Mouse (Mus musculus) neural tube, embryonic 11.5 days (tissue): ENCODE results near the gene Serinc3. TPM values are rescaled to one million over a fixed set of nuclear protein-coding genes. Genes with fewer than 3 reads are reported as not detected.

ENCODE experiments used
- ATAC-seq: fragments of 200-750 bp; cut with Nextera tagmentation; 2 replicates; pipeline ENCODE4 v1.8.0; 2017; ENCODE audit warnings: moderate number of reproducible peaks, mild to moderate bottlenecking, moderate TSS enrichment, moderate library complexity; ENCODE audit not compliant: insufficient read depth, low FRiP score, low TSS enrichment
- DNase-seq: peaks from one replicate; pipeline ENCODE4 v3.0.0-alpha.2; 2015; ENCODE audit warnings: low spot score
- H3K27ac ChIP-seq: fragments of 300-500 bp; sonication (generic); 2 replicates; pipeline ENCODE4 v1.5.1; 2014; ENCODE audit warnings: low read depth, mild to moderate bottlenecking, low read length
- H3K27me3 ChIP-seq: fragments of 300-500 bp; sonication (generic); 2 replicates; pipeline ENCODE4 v1.6.1; 2014; ENCODE audit warnings: mild to moderate bottlenecking, low read length, mixed read lengths; ENCODE audit not compliant: control insufficient read depth, insufficient read depth
- H3K36me3 ChIP-seq: fragments of 300-500 bp; sonication (generic); 2 replicates; pipeline ENCODE4 v1.6.1; 2014; ENCODE audit warnings: mild to moderate bottlenecking, low read length, moderate library complexity, mixed read lengths; ENCODE audit not compliant: control insufficient read depth, insufficient read depth
- H3K4me1 ChIP-seq: fragments of 300-500 bp; sonication (generic); 2 replicates; pipeline ENCODE4 v1.6.1; 2014; ENCODE audit warnings: low read length, mixed read lengths; ENCODE audit not compliant: control insufficient read depth, insufficient read depth
- H3K4me2 ChIP-seq: fragments of 300-500 bp; sonication (generic); 2 replicates; pipeline ENCODE4 v1.6.1; 2014; ENCODE audit warnings: low read depth, mild to moderate bottlenecking, moderate library complexity
- H3K4me3 ChIP-seq: fragments of 300-500 bp; sonication (generic); 2 replicates; pipeline ENCODE4 v1.5.1; 2014; ENCODE audit warnings: low read depth, low read length
- H3K9ac ChIP-seq: fragments of 300-500 bp; sonication (generic); 2 replicates; pipeline ENCODE4 v1.6.1; 2014; ENCODE audit warnings: mild to moderate bottlenecking, low read length
- H3K9me3 ChIP-seq: fragments of 300-500 bp; sonication (generic); 2 replicates; pipeline ENCODE4 v1.6.1; 2016; ENCODE audit warnings: low read length; ENCODE audit not compliant: control insufficient read depth
- WGBS: fragments of 180-500 bp; shearing (Covaris S2); extraction: QIAGEN DNeasy Blood & Tissue Kit; methylation state at CpG from one replicate; pipeline ENCODE4 v1.1.7; 2014; 5-methylcytosine and 5-hydroxymethylcytosine counted together
- polyA plus RNA-seq: library from polyadenylated mRNA; unstranded; fragments of >200 nt; fragmentation: Nextera tagmentation; extraction: Ambion mirVana; gene quantifications from 2 replicates; pipeline ENCODE4 v1.2.1, GENCODE M21; 2014

The Serinc3 gene
- polyA plus RNA-seq, 1 experiment from 2014 or later, result 33.3 TPM

GRCm38 (mm10) chr2:163686886-163687285, 42.0 kb upstream of the Serinc3 start:
- H3K9me3 ChIP-seq, result no peaks in the 10 kb centered on the region
- WGBS, result 63% methylated on average over 3 of the region's 3 CpGs
- H3K9ac ChIP-seq, result no peak overlapping the region
- H3K4me3 ChIP-seq, result no peak overlapping the region
- H3K4me2 ChIP-seq, result no peak overlapping the region
- no peak for DNase-seq
- H3K36me3 ChIP-seq, result no peaks in the 10 kb centered on the region
- H3K27ac ChIP-seq, result no peak overlapping the region
- no peaks in the 10 kb centered on the region for H3K27me3 ChIP-seq
- H3K4me1 ChIP-seq, result peaks cover 14% of the 10 kb centered on the region
- ATAC-seq, result no peak

GRCm38 (mm10) chr2:163686233-163686632, 41.3 kb upstream of the Serinc3 start:
- Histone ChIP-seq H3K4me2 (no peak overlapping the region), H3K9ac (no peak overlapping the region), H3K27me3 (no peaks in the 10 kb centered on the region), H3K4me3 (no peak overlapping the region), H3K36me3 (no peaks in the 10 kb centered on the region), H3K9me3 (no peaks in the 10 kb centered on the region), H3K27ac (no peak overlapping the region), H3K4me1 (peaks cover 14% of the 10 kb centered on the region)
- ATAC-seq, result no peak
- WGBS, result 85% methylated on average over 5 of the region's 5 CpGs
- no peak for DNase-seq

- no peak overlapping the region for H3K4me3 ChIP-seq
- H3K27ac ChIP-seq, result no peak overlapping the region
- H3K27me3 ChIP-seq, result no peaks in the 10 kb centered on the region
- 86% methylated on average over 6 of the region's 6 CpGs for WGBS
- no peaks in the 10 kb centered on the region for H3K9me3 ChIP-seq
- H3K4me2 ChIP-seq, result no peak overlapping the region
- H3K4me1 ChIP-seq, result peaks cover 11% of the 10 kb centered on the region
- ATAC-seq (no peak), DNase-seq (no peak)
- no peak overlapping the region for H3K9ac ChIP-seq
- H3K36me3 ChIP-seq, result no peaks in the 10 kb centered on the region
Observed at GRCm38 (mm10) chr2:163685761-163686200, 40.9 kb upstream of the Serinc3 start.

- H3K27ac ChIP-seq, result no peak overlapping the region
- H3K9ac ChIP-seq, result no peak overlapping the region
- peaks cover 7% of the 10 kb centered on the region; the same call in 1 of the 2 replicates for H3K4me1 ChIP-seq
- ATAC-seq (no peak), DNase-seq (no peak)
- no peak overlapping the region for H3K4me2 ChIP-seq
- 69% methylated on average over 4 of the region's 4 CpGs for whole genome bisulfite sequencing
- no peaks in the 10 kb centered on the region for H3K36me3 ChIP-seq
- no peak overlapping the region for H3K4me3 ChIP-seq
- H3K27me3 ChIP-seq, result no peaks in the 10 kb centered on the region
- H3K9me3 ChIP-seq, result no peaks in the 10 kb centered on the region
Observed at GRCm38 (mm10) chr2:163685287-163685686, 40.4 kb upstream of the Serinc3 start.

- Histone ChIP-seq H3K36me3 (no peaks in the 10 kb centered on the region), H3K9ac (no peak overlapping the region), H3K27me3 (no peaks in the 10 kb centered on the region), H3K4me1 (no peaks in the 10 kb centered on the region), H3K9me3 (no peaks in the 10 kb centered on the region), H3K4me3 (no peak overlapping the region), H3K27ac (no peak overlapping the region), H3K4me2 (no peak overlapping the region)
- DNase-seq (no peak), ATAC-seq (no peak)
- 94% methylated on average over 2 of the region's 2 CpGs for WGBS
Observed at GRCm38 (mm10) chr2:163682344-163682743, 37.4 kb upstream of the Serinc3 start.

DNA sequence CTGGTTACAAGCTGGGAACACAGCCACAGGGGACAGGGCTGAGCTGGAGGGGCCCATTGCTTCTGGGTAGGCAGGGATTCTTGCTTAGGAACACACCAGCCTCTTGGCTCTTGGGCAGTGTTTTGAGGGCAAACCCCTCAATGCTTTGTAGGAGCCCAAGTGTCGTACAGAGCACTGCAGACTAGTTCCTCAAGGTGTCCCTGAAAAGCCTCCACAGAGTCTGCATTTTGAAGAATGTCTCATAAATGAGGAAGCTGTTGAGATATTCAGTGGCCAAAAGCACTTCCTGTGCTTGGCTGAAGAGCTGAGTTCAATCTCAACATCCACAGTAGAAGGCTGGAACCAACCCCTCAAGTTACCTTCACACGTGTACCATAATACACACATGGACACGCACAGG, 31.8 kb upstream of the Serinc3 start:
- no peak overlapping the region for H3K9ac ChIP-seq
- H3K36me3 ChIP-seq, result no peaks in the 10 kb centered on the region
- H3K27ac ChIP-seq, result no peak overlapping the region
- peaks cover 5% of the 10 kb centered on the region; the same call in 1 of the 2 replicates for H3K4me1 ChIP-seq
- H3K9me3 ChIP-seq, result no peaks in the 10 kb centered on the region
- H3K4me2 ChIP-seq, result no peak overlapping the region
- ATAC-seq, result no peak
- DNase-seq, result no peak
- no peak overlapping the region for H3K4me3 ChIP-seq
- WGBS, result 95% methylated on average over 3 of the region's 3 CpGs
- H3K27me3 ChIP-seq, result no peaks in the 10 kb centered on the region

GRCm38 (mm10) chr2:163676321-163676720, 31.4 kb upstream of the Serinc3 start:
- 98% methylated on average over 4 of the region's 4 CpGs for WGBS
- H3K27me3 ChIP-seq, result no peaks in the 10 kb centered on the region
- DNase-seq, result no peak
- no peaks in the 10 kb centered on the region for H3K36me3 ChIP-seq
- ATAC-seq, result no peak
- H3K9ac ChIP-seq, result no peak overlapping the region
- H3K4me3 ChIP-seq, result no peak overlapping the region
- no peaks in the 10 kb centered on the region for H3K9me3 ChIP-seq
- no peak overlapping the region for H3K27ac ChIP-seq
- peaks cover 5% of the 10 kb centered on the region; the same call in 1 of the 2 replicates for H3K4me1 ChIP-seq
- H3K4me2 ChIP-seq, result no peak overlapping the region

DNA sequence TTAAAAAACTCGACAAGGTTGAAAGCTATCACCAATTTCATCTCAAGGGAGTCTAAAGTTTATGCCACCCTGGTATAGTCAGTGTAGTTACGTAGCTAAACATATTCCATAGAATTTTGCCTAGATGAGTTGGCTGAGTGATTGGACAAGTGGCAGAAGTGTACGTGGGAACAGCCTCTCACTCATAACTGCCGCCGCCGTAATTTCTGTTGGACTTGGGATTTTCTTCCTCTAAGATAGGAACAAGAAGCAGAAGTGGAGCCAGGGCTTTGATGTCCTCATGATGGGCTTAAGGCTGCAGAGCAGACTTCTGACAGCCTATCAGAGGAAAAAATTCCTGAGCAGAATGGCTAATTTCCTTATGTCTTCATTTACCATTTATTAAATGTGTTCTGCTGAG, 30.7 kb upstream of the Serinc3 start:
- H3K4me1 ChIP-seq, result peaks cover 5% of the 10 kb centered on the region; the same call in 1 of the 2 replicates
- no peak overlapping the region for H3K27ac ChIP-seq
- ATAC-seq (no peak), DNase-seq (no peak)
- no peak overlapping the region for H3K9ac ChIP-seq
- no peak overlapping the region for H3K4me3 ChIP-seq
- WGBS, result 81% methylated on average over 6 of the region's 6 CpGs
- H3K27me3 ChIP-seq, result no peaks in the 10 kb centered on the region
- H3K9me3 ChIP-seq, result no peaks in the 10 kb centered on the region
- H3K4me2 ChIP-seq, result no peak overlapping the region
- no peaks in the 10 kb centered on the region for H3K36me3 ChIP-seq

- WGBS, result 47% methylated on average over 5 of the region's 5 CpGs
- H3K4me2 ChIP-seq, result no peak overlapping the region
- no peak overlapping the region for H3K27ac ChIP-seq
- no peaks in the 10 kb centered on the region for H3K36me3 ChIP-seq
- H3K9ac ChIP-seq, result no peak overlapping the region
- no peak for DNase-seq
- no peak overlapping the region for H3K4me3 ChIP-seq
- H3K27me3 ChIP-seq, result no peaks in the 10 kb centered on the region
- H3K9me3 ChIP-seq, result no peaks in the 10 kb centered on the region
- peaks cover 5% of the 10 kb centered on the region; the same call in 1 of the 2 replicates for H3K4me1 ChIP-seq
- no peak for ATAC-seq
Observed at GRCm38 (mm10) chr2:163675144-163675619, 30.3 kb upstream of the Serinc3 start.
